Mouse (Mus musculus) stomach, postnatal 0 days (tissue): ENCODE measurements at regions not wholly inside any gene's neighbourhood (a gene's known extent, or its start where the extent isn't known, plus 50 kb on each side); places are given as distances from the start of the nearest gene placed in this dataset.

Experiments
- ATAC-seq: fragments of 200-750 bp; cut with Nextera tagmentation; 2 replicates; pipeline ENCODE4 v1.8.0; 2017; ENCODE audit not compliant: low FRiP score, low TSS enrichment
- DNase-seq: peaks from one replicate; pipeline ENCODE4 v3.0.0-alpha.2; 2016; ENCODE audit warnings: low spot score
- H3K27ac ChIP-seq: fragments of 300-500 bp; sonication (generic); replicated peaks from 2 replicates; pipeline ENCODE4 v1.5.1; 2014; ENCODE audit warnings: mild to moderate bottlenecking, control low read depth
- H3K27me3 ChIP-seq: fragments of 300-500 bp; sonication (generic); 2 replicates; pipeline ENCODE4 v1.6.1; 2014; ENCODE audit warnings: low read length; ENCODE audit not compliant: control insufficient read depth, insufficient read depth
- H3K36me3 ChIP-seq: fragments of 300-500 bp; sonication (generic); 2 replicates; pipeline ENCODE4 v1.6.1; 2014; ENCODE audit warnings: low read length, mixed read lengths; ENCODE audit not compliant: control insufficient read depth, insufficient read depth
- H3K4me1 ChIP-seq: fragments of 300-500 bp; sonication (generic); replicated peaks from 2 replicates; pipeline ENCODE4 v1.6.1; 2014; ENCODE audit warnings: antibody characterized with exemption; ENCODE audit not compliant: control insufficient read depth, insufficient read depth
- H3K4me2 ChIP-seq: fragments of 300-500 bp; sonication (generic); replicated peaks from 2 replicates; pipeline ENCODE4 v1.6.1; 2014; ENCODE audit warnings: low read depth, mild to moderate bottlenecking, control low read depth, moderate library complexity
- H3K4me3 ChIP-seq: fragments of 300-500 bp; sonication (generic); 2 replicates; pipeline ENCODE4 v1.5.1; 2014; ENCODE audit warnings: low read depth, low read length, control low read depth
- H3K9ac ChIP-seq: fragments of 300-500 bp; sonication (generic); 2 replicates; pipeline ENCODE4 v1.6.1; 2014; ENCODE audit warnings: mild to moderate bottlenecking, low read length, control low read depth, mixed read lengths
- H3K9me3 ChIP-seq: fragments of 300-500 bp; sonication (generic); 2 replicates; pipeline ENCODE4 v1.6.1; 2016; ENCODE audit warnings: low read length; ENCODE audit not compliant: control insufficient read depth
- CTCF ChIP-seq: IDR thresholded peaks from 2 replicates; pipeline ENCODE4 v1.5.1; 2016; ENCODE audit warnings: antibody characterized with exemption, low read depth, mild to moderate bottlenecking, moderate library complexity
- EP300 ChIP-seq: optimal IDR thresholded peaks from 2 replicates; pipeline ENCODE3; 2016; ENCODE audit warnings: antibody characterized with exemption
- WGBS: fragments of 180-500 bp; shearing (Covaris S2); extraction: QIAGEN DNeasy Blood & Tissue Kit; methylation state at CpG from one replicate; pipeline ENCODE4 v1.1.7; 2014; 5-methylcytosine and 5-hydroxymethylcytosine counted together

- Histone ChIP-seq H3K9ac (no peak overlapping the region), H3K27me3 (no peaks in the 10 kb centered on the region), H3K4me2 (no peak overlapping the region), H3K9me3 (no peaks in the 10 kb centered on the region), H3K36me3 (no peaks in the 10 kb centered on the region), H3K4me3 (no peak overlapping the region), H3K4me1 (no peaks in the 10 kb centered on the region), H3K27ac (peak overlapping the region; percentile 31; the same call in 1 of the 2 replicates)
- TF ChIP-seq CTCF: no peak
- WGBS: 65% methylated on average over 6 of the region's 6 CpGs
- ATAC-seq (peak; percentile 65), DNase-seq (peak; percentile 42)
Measured at GRCm38 (mm10) chr13:101481551-101482184, 286.3 kb downstream of the Pik3r1 start.

GRCm38 (mm10) chr13:101479297-101479652 is 288.7 kb downstream of the Pik3r1 start:
- no peaks in the 10 kb centered on the region for H3K36me3 ChIP-seq
- peak overlapping the region; percentile 88 for H3K27ac ChIP-seq
- no peak overlapping the region for H3K4me3 ChIP-seq
- no peak overlapping the region for H3K4me2 ChIP-seq
- ATAC-seq (no peak), DNase-seq (no peak)
- no peaks in the 10 kb centered on the region for H3K4me1 ChIP-seq
- WGBS: 54% methylated on average over 2 of the region's 2 CpGs
- H3K9me3 ChIP-seq: no peaks in the 10 kb centered on the region
- H3K9ac ChIP-seq: no peak overlapping the region
- H3K27me3 ChIP-seq: no peaks in the 10 kb centered on the region
- TF ChIP-seq EP300: no peak
- TF ChIP-seq CTCF: no peak

- no peaks in the 10 kb centered on the region for H3K4me1 ChIP-seq
- DNase-seq (peak; percentile 26), ATAC-seq (peak; percentile 94)
- H3K4me2 ChIP-seq: no peak overlapping the region
- TF ChIP-seq EP300 (peak; percentile 73), CTCF (no peak)
- H3K9me3 ChIP-seq: no peaks in the 10 kb centered on the region
- peak overlapping the region; percentile 88 for H3K27ac ChIP-seq
- 32% methylated on average over 4 of the region's 4 CpGs for WGBS
- H3K27me3 ChIP-seq: no peaks in the 10 kb centered on the region
- H3K36me3 ChIP-seq: no peaks in the 10 kb centered on the region
- H3K9ac ChIP-seq: no peak overlapping the region
- H3K4me3 ChIP-seq: no peak overlapping the region
Measured at GRCm38 (mm10) chr13:101478608-101479296, 289.3 kb downstream of the Pik3r1 start.

- H3K9me3 ChIP-seq: no peaks in the 10 kb centered on the region
- H3K27ac ChIP-seq: no peak overlapping the region
- 83% methylated on average over 8 of the region's 8 CpGs for WGBS
- H3K36me3 ChIP-seq: no peaks in the 10 kb centered on the region
- H3K4me2 ChIP-seq: no peak overlapping the region
- no peak for DNase-seq
- no peak for TF ChIP-seq CTCF
- no peak for TF ChIP-seq EP300
- H3K4me1 ChIP-seq: no peaks in the 10 kb centered on the region
- no peak overlapping the region for H3K9ac ChIP-seq
- no peaks in the 10 kb centered on the region for H3K27me3 ChIP-seq
- no peak for ATAC-seq
- H3K4me3 ChIP-seq: no peak overlapping the region
Measured at GRCm38 (mm10) chr13:101473349-101473748, 294.7 kb downstream of the Pik3r1 start.

GRCm38 (mm10) chr13:101470560-101471247 is 297.3 kb downstream of the Pik3r1 start:
- H3K36me3 ChIP-seq: no peaks in the 10 kb centered on the region
- H3K4me1 ChIP-seq: no peaks in the 10 kb centered on the region
- H3K9ac ChIP-seq: no peak overlapping the region
- ATAC-seq (no peak), DNase-seq (no peak)
- H3K4me2 ChIP-seq: no peak overlapping the region
- 76% methylated on average over 20 of the region's 20 CpGs for WGBS
- H3K27ac ChIP-seq: no peak overlapping the region
- H3K4me3 ChIP-seq: no peak overlapping the region
- TF ChIP-seq EP300 (no peak), CTCF (no peak)
- no peaks in the 10 kb centered on the region for H3K27me3 ChIP-seq
- H3K9me3 ChIP-seq: no peaks in the 10 kb centered on the region

GRCm38 (mm10) chr13:101465748-101466127 is 302.3 kb downstream of the Pik3r1 start:
- TF ChIP-seq EP300: no peak
- TF ChIP-seq CTCF: no peak
- ATAC-seq (no peak), DNase-seq (no peak)
- no peaks in the 10 kb centered on the region for H3K4me1 ChIP-seq
- H3K4me2 ChIP-seq: no peak overlapping the region
- H3K27me3 ChIP-seq: no peaks in the 10 kb centered on the region
- no peaks in the 10 kb centered on the region for H3K36me3 ChIP-seq
- 60% methylated on average over 3 of the region's 3 CpGs for WGBS
- no peak overlapping the region for H3K27ac ChIP-seq
- no peak overlapping the region for H3K9ac ChIP-seq
- no peaks in the 10 kb centered on the region for H3K9me3 ChIP-seq
- no peak overlapping the region for H3K4me3 ChIP-seq
